Mouse (Mus musculus): Measurements from ENCODE around the gene Atp12a.

Gene Atp12a

DNA sequence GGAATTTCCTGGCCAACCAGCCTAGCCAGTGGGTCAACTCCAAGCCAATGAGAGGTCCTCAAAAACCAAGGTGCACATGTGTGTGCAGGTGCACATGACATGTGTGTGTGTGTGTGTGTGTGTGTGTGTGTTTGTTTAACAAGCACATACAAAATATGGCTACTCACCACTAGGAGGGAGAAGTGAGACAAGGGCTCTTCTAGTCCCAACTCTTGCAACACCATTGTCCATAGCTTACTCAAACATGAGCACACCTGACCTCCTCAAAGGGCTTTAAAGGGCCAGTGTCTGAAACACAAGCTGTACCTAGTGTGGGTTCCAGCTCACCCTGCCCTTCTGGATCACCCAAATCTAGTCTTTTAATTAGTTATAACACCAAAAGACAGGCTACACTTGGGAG, 12.9 kb downstream of the Atp12a start:
- intact Hi-C loops (cut with DNase I), result loop anchor here (2.0 kb wide), 1 partner anchor 17 kb away; no protein-coding TSS in a partner anchor

DNA sequence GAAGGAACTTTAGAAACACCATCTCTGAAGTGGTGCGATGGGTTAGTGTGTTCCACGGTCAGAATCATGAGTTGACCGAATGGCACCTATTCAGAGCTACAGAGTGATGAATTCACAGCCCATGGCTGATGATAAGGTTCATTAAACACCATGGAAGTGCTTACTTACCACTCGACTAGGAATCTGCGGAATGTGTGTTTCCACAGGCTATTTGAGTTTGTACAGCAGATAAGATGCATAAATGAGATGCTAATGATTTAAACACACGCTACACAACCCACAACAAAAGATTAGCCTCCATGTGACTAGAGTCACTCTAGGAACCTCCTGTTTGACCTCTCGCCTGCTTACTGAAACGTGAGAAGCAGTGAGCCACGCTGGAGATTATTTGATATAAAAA, 14.5 kb downstream of the Atp12a start:
- intact Hi-C loops (cut with DNase I), result loop anchor here (2.0 kb wide), 1 partner anchor 15 kb away; no protein-coding TSS in a partner anchor

DNA sequence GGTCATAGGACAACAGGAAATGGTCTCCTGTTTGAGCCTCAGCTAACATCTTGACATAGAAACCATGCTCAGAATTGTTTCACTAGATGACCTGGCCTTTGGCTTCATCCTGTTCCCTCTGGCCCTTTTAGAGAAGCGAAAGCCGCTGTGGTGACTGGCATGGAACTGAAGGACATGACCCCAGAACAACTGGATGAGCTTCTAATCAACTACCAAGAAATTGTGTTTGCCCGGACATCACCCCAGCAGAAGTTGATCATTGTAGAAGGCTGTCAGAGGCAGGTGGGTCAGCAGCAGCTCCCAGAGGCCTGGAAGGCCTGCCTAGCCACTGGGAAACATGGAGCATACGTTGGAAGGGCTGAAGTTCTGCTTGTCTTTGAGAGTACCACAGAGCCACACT, 17.5 kb downstream of the Atp12a start:
- intact Hi-C loops (cut with DNase I), result no loop called here

DNA sequence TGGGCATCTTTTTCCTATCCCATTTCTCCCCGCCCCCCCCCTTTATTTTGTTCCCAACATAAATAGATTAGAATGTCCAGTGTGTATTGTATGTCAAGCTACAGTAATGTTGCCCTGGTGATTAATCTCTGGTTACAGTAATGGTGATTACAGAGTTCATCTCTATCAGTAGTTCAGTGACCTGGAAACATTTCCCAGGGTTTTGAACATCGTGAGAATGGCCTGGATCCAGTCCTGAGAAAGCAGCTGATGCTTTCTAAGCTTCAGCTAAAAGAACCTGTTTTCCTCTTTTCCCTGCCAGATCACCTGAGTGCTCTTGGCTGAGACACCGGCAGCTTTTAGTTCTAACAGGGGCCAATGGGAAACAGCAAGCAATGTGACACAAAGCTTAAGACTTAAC, 25.4 kb downstream of the Atp12a start:
- intact Hi-C loops (cut with DNase I), result loop anchor here (10.0 kb wide), 2 partner anchors 185 to 215 kb away; partner anchors contain the start of gene Gzmn

DNA sequence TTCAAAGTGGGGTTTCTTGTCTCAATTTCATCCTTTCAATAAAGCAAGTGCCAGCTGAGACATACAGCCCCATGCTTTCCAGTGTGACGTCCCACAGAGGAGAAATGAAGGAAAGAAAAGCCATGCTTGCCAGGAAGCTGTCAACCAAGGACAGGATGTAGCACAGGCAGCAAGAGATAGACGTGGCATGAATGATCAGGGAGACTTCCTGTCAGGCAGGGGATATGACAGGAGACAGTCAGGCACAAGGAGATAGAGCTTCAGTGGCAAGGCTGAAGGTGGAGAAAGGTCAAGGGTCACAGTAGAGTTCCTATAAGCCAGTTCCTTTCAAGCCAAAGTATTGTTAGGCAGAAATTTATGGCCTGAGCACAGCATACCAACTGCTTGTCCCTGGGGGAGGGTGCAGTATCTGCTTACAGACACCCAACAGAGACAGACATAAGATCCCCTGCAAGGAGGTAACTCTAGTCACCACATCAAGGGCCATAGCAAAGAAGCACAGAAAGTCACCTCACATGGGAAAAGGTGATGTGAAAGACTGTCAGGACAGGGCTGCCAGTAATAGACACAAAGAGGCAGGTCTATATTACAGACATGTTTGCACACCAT, 28.9 kb downstream of the Atp12a start:
- intact Hi-C loops (cut with DNase I), result loop anchor here (2.0 to 10.0 kb wide), 3 partner anchors 15 to 219 kb away; partner anchors contain the start of gene Gzmn

DNA sequence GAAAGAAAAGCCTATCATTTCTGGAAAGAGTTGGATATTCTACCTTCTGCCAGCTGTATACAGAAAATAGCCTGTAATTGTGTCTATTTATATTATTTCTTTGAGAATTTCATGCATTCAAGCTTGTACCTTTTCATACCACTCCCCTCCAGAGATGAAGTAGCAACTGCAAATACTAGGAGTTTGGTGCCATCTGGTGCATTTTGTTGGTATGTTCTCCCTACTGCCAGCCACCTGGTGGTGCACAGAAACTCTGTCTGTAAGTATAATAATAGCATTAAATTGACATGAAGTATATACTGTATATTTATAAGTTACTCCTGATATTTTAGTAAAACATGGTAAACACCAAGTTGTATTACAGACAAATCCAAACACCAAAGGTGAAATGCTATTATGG, 33.1 kb downstream of the Atp12a start:
- intact Hi-C loops (cut with DNase I), result loop anchor here (10.0 kb wide), 2 partner anchors 193 to 223 kb away; partner anchors contain the start of gene Gzmn

DNA sequence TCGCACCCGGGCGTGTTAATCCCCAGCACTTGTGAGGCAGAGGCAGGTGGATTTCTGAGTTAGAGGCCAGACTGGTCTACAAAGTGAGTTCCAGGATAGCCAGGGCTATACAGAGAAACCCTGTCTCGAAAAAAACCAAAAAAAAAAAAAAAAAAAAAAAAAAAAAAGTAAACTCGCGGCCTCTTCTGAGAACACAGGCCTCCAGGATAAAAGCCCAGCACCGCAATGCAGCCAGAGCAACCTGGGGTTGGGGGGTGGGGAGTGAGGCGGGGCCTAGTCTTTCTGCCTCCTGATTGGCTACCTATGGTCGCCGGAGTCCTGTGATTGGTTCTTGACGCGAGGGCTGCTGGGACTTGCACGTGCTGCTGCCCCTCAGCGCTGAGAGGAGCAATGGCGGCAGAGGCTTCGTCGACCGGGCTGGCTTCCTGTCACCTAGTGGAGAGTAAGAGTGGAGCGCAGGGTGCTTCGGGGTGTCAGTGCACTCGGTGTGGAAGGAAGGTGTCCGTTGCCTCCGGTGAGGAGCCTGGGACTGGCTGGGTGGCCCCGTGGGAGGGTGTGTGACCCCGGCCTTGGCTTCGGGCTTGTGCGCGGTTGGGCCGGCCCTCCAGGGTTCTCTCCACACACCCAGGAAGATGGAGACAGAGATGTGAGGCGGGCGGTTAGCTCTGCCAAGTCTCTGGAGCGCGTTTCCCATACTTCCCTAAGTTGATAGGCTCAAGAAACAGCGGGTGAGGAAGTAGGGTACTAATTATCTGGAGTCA, 37.6 kb downstream of the Atp12a start, which contains the start of gene Rnf17:
Gene Rnf17, plus strand, starts transcription at position 271 of the 761 bp plus-strand sequence.
- intact Hi-C loops (cut with DNase I), result no loop called here

DNA sequence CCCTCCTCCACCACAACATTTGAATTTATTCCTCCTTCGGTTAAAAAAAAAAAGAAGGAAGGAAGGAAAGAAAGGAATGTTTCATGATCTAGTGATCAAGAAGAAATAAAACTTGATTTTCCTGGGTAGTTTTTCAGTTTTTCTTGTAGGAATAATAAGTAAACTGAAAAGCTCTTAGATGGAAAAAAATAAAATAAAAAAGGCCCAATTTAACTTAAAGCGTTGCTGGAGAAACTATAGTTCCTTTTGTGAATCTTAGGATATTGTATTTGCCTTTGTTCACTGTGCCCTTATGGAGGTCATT, 38.2 kb downstream of the Atp12a start:
- intact Hi-C loops (cut with DNase I), result no loop called here

Data from adrenal gland (tissue).